Mouse (Mus musculus): ENCODE results near the gene Aldh18a1.

DNA sequence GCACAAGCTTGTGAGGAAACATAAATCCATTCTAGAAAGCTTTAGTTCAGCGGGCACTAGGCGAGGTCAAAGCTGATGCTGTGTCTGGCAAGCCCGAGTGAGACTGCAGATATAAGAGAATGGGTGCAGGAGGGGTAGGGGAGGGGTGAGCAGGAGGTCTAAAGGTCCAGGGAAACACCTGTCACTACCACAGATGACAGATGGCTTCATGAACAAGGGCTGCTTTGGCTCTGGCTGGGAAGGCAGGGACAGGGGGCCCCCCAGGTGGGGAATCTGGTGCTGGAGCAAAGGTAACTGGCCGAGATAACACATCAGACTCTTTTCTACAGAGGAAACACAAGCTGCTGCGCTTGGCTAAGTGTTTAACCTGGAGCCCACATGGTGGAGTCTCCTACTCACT is 12.8 kb downstream of the Aldh18a1 start:
- TF ChIP-seq CTCF (conservative IDR thresholded peaks at IDR 0.05; ENCODE audit: low read length) (no peak), NANOG (IDR thresholded peaks at IDR 0.05; ENCODE audit: borderline replicate concordance, low read length) (no peak), POU5F1 (IDR thresholded peaks at IDR 0.05; ENCODE audit: borderline replicate concordance, low read length) (no peak)

Data from E14TG2a.4 (cell line).